Mouse (Mus musculus) forebrain, postnatal 0 days (tissue): ENCODE results near the gene Fbxl4. TPM values are rescaled to one million over a fixed set of nuclear protein-coding genes. Genes with fewer than 3 reads are reported as not detected.
A peak's percentile ranks its signal among the peaks of the same experiment; 100 is the strongest.

Experiments used
- ATAC-seq: fragments of 200-750 bp; cut with Nextera tagmentation; 2 replicates; pipeline ENCODE4 v1.8.0; 2017; ENCODE audit warnings: mild to moderate bottlenecking, moderate library complexity
- DNase-seq: peaks from one replicate; pipeline ENCODE4 v3.0.0-alpha.2; 2015
- H3K27ac ChIP-seq: fragments of 300-500 bp; sonication (generic); 2 replicates; pipeline ENCODE4 v1.5.1; 2014; ENCODE audit warnings: low read depth, mild to moderate bottlenecking, antibody characterized with exemption, low read length, moderate library complexity, mixed read lengths
- H3K27me3 ChIP-seq: fragments of 300-500 bp; sonication (generic); 2 replicates; pipeline ENCODE4 v1.6.1; 2014; ENCODE audit warnings: mild to moderate bottlenecking, low read length, mixed read lengths; ENCODE audit not compliant: insufficient read depth
- H3K36me3 ChIP-seq: fragments of 300-500 bp; sonication (generic); 2 replicates; pipeline ENCODE4 v1.6.1; 2014; ENCODE audit warnings: mild to moderate bottlenecking, moderate library complexity; ENCODE audit not compliant: insufficient read depth
- H3K4me1 ChIP-seq: fragments of 300-500 bp; sonication (generic); 2 replicates; pipeline ENCODE4 v1.6.1; 2014; ENCODE audit warnings: antibody characterized with exemption; ENCODE audit not compliant: insufficient read depth
- H3K4me2 ChIP-seq: fragments of 300-500 bp; sonication (generic); 2 replicates; pipeline ENCODE4 v1.6.1; 2014; ENCODE audit warnings: low read depth, mild to moderate bottlenecking, moderate library complexity
- H3K4me3 ChIP-seq: fragments of 300-500 bp; sonication (generic); 2 replicates; pipeline ENCODE4 v1.5.1; 2014; ENCODE audit warnings: low read depth, low read length, mixed read lengths
- H3K9ac ChIP-seq: fragments of 300-500 bp; sonication (generic); 2 replicates; pipeline ENCODE4 v1.6.1; 2014; ENCODE audit warnings: mild to moderate bottlenecking
- H3K9me3 ChIP-seq: fragments of 300-500 bp; sonication (generic); 2 replicates; pipeline ENCODE4 v1.6.1; 2016; ENCODE audit warnings: low read length
- CTCF ChIP-seq: sonication (generic); IDR thresholded peaks from 2 replicates; pipeline ENCODE4 v1.5.1; 2016; ENCODE audit warnings: antibody characterized with exemption, control low read depth, low read depth
- WGBS: fragments of 180-500 bp; shearing (Covaris S2); extraction: QIAGEN DNeasy Blood & Tissue Kit; methylation state at CpG from one replicate; pipeline ENCODE4 v1.1.7; 2014; 5-methylcytosine and 5-hydroxymethylcytosine counted together
- polyA plus RNA-seq: library from polyadenylated mRNA; unstranded; fragments of >200 nt; fragmentation: Nextera tagmentation; extraction: Ambion mirVana; gene quantifications from 2 replicates; pipeline ENCODE4 v1.2.1, GENCODE M21; 2015
- total RNA-seq: library from RNA; depleted of rRNA; stranded (reverse); fragments of >200 nt; gene quantifications from 2 replicates; pipeline ENCODE4 v1.2.3, GENCODE M21; 2014

Fbxl4 gene
- total and polyA plus RNA-seq, 2 experiments from 2014 or later: 13.7 to 26.0 TPM

DNA sequence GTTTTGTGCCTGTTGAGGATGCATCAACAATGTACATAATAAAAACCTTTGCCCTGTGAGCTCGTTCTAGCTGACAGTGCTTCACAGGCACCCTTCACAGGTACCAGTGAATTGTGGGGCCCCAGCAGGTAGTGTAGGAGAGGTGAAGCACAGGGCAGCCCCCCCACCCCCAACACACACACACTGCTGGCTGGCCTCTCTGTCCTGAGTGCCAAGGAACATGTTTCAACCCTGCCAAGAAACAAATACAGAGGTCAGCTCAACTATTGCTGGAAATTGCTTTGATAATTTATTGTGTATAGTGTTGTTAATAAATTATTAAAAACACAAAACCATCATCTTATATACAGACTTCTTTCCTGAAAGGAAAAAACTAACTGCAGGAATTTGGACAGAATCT is 21.2 kb downstream of the Fbxl4 start:
- 53% methylated on average over 1 of the region's 1 CpGs for WGBS
- Histone ChIP-seq H3K27ac (no peak overlapping the region), H3K4me2 (no peak overlapping the region), H3K9me3 (no peaks in the 10 kb centered on the region), H3K4me1 (no peaks in the 10 kb centered on the region), H3K9ac (no peak overlapping the region), H3K27me3 (no peaks in the 10 kb centered on the region), H3K4me3 (no peak overlapping the region), H3K36me3 (0 out of 2 replicates have a peak, but pooled peaks cover 5% of the 10 kb centered on the region)
- no peak for TF ChIP-seq CTCF
- ATAC-seq (no peak), DNase-seq (no peak)

DNA sequence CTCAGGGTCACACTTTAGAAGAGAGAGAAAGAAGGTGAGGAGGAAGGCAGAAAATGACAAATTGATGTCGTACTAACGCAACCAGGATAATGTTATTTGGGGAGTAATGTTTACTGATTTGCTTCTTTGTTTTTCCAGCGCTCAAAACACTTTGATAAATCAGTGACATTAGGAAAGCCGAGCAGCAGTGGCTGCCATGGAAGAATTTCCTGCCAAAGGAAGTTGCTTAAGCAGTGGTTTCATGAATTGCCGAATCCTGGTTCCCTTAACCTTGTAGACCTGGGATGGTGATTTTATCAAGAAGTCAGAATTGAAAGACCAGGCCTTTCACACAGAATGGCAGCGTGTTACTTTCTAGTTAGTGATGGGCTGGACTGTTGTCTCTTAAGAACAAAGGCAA is 23.3 kb downstream of the Fbxl4 start:
- H3K4me2 ChIP-seq: no peak overlapping the region
- no peaks in the 10 kb centered on the region for H3K9me3 ChIP-seq
- no peaks in the 10 kb centered on the region for H3K4me1 ChIP-seq
- ATAC-seq: no peak
- H3K27me3 ChIP-seq: no peaks in the 10 kb centered on the region
- TF ChIP-seq CTCF: no peak
- no peak overlapping the region for H3K9ac ChIP-seq
- no peak for DNase-seq
- H3K36me3 ChIP-seq: 0 out of 2 replicates have a peak, but pooled peaks cover 5% of the 10 kb centered on the region
- no peak overlapping the region for H3K4me3 ChIP-seq
- WGBS: 86% methylated on average over 6 of the region's 6 CpGs
- no peak overlapping the region for H3K27ac ChIP-seq

DNA sequence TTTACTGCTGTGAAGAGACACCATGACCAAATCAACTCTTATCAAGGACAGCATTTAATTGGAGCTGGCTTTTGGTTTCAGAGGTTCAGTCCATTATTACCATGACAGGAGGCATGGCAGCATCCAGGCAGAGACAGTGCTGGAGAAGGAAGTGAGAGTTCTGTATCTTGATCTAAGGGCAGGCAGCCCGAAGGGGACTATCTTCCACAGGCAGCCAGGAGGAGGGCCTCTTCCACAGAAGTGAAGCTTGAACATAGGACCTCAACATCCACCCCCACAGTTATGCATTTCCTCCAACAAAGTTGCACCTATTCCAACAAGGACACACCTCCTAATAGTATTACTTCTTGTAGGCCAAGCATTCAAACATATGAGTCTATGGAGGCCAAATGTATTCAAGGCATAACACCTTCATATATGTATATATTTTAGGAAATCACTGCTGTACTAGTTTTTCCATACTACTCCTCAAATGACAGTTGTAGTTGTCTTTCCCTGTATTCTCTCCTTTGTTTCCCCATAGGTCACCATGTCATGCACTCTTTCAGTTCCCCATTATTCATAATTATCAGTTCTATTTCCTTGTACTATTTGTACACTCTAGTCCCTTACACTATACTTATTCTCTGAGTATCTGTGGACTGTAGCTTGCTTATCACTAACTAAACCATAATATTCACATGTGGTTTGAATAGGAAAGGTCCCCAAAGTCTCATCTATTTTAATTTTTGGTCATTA is 26.4 kb downstream of the Fbxl4 start:
- DNase-seq: no peak
- H3K27me3 ChIP-seq: no peaks in the 10 kb centered on the region
- ATAC-seq: no peak
- H3K9me3 ChIP-seq: no peaks in the 10 kb centered on the region
- 97% methylated on average over 1 of the region's 1 CpGs for WGBS
- H3K27ac ChIP-seq: no peak overlapping the region
- H3K4me2 ChIP-seq: no peak overlapping the region
- H3K4me3 ChIP-seq: no peak overlapping the region
- no peak for TF ChIP-seq CTCF
- no peak overlapping the region for H3K9ac ChIP-seq
- no peaks in the 10 kb centered on the region for H3K36me3 ChIP-seq
- no peaks in the 10 kb centered on the region for H3K4me1 ChIP-seq

DNA sequence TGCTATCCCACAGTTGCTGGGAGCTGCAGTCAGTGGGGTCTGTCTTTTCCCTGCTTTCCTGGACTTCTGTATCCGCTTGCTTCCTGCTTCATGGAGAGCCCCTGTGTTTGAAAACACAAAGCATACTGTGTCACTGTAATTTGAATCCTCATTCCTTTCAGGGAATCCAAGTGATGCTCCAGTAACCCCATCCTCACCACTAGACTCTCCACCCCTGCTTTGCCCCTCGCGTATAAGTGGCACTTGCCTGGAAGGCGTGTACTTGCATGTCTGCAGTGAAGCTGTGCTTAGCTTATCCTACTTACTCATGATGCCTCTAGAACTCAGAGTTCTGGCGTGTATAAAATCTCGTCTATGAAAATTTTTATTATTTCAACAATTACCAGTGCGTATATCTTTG is 32.7 kb downstream of the Fbxl4 start:
- H3K9ac ChIP-seq: no peak overlapping the region
- H3K9me3 ChIP-seq: no peaks in the 10 kb centered on the region
- DNase-seq: no peak
- H3K4me1 ChIP-seq: no peaks in the 10 kb centered on the region
- WGBS: 68% methylated on average over 7 of the region's 7 CpGs
- H3K36me3 ChIP-seq: no peaks in the 10 kb centered on the region
- ATAC-seq: no peak
- no peak for TF ChIP-seq CTCF
- no peak overlapping the region for H3K4me2 ChIP-seq
- H3K4me3 ChIP-seq: no peak overlapping the region
- H3K27me3 ChIP-seq: no peaks in the 10 kb centered on the region
- no peak overlapping the region for H3K27ac ChIP-seq

DNA sequence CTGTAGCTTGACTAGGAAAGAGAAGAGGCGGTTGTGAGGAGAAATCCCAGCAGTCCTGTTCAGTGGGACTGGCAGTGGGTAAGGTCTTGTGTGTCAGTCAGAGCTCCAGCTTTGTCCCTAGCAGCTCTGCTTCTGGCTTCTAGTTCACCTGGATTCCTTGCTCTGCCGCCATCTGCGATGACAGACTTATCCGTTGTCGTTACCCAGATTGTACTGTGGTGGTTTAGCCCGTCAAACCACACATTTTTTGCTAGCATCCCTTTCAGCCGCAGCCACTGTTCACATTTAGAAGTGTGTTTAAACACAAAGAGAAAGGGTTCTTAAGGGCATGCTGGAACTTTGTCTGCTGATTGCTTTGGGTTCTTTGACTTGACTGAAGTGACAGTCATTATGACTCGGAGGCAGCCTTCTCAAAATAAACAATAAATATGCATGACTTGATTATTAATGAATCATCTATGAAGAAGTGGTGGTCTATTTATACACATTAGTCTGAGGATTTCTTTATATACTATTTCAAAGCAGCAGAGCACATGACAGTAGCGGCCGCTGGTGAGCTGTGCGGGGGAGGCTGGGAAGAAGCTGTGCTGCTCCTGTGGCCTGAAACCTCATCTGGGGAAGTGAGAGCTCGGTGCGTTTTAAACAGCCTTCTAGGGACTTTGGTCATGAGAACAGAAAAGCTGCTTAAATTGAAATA is 35.6 kb downstream of the Fbxl4 start:
- ATAC-seq (peak; percentile 73), DNase-seq (peak; percentile 35)
- Histone ChIP-seq H3K9ac (no peak overlapping the region), H3K9me3 (no peaks in the 10 kb centered on the region), H3K4me2 (peak overlapping the region; percentile 11), H3K27ac (no peak overlapping the region), H3K36me3 (no peaks in the 10 kb centered on the region; the same call in 1 of the 2 replicates), H3K4me1 (no peaks in the 10 kb centered on the region), H3K4me3 (no peak overlapping the region), H3K27me3 (no peaks in the 10 kb centered on the region)
- TF ChIP-seq CTCF: no peak
- 38% methylated on average over 13 of the region's 13 CpGs for WGBS

DNA sequence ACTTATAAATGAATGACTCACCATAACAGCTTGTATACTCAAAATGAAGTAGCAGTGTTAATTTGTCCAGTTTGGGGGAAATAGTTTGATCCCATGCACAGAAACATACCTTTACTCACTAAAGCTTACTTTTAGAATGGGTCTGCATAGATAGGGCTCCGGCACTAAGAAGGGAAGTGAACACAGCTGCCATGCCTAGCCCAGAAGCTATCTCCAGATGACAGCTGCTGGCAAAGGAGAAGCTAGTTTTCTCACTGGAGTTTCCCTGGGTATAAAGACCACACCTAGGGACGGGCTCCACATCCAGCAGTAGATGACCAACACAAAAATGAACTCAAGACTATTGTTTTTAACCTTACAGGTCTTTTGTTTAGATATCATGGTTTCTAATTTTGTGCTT is 38.1 kb downstream of the Fbxl4 start:
- no peak overlapping the region for H3K9ac ChIP-seq
- 83% methylated on average over 2 of the region's 2 CpGs for WGBS
- no peak for DNase-seq
- H3K4me2 ChIP-seq: no peak overlapping the region
- no peaks in the 10 kb centered on the region for H3K4me1 ChIP-seq
- ATAC-seq: no peak
- no peak overlapping the region for H3K4me3 ChIP-seq
- no peaks in the 10 kb centered on the region for H3K27me3 ChIP-seq
- TF ChIP-seq CTCF: no peak
- no peaks in the 10 kb centered on the region for H3K9me3 ChIP-seq
- H3K27ac ChIP-seq: no peak overlapping the region
- no peaks in the 10 kb centered on the region; the same call in 1 of the 2 replicates for H3K36me3 ChIP-seq

DNA sequence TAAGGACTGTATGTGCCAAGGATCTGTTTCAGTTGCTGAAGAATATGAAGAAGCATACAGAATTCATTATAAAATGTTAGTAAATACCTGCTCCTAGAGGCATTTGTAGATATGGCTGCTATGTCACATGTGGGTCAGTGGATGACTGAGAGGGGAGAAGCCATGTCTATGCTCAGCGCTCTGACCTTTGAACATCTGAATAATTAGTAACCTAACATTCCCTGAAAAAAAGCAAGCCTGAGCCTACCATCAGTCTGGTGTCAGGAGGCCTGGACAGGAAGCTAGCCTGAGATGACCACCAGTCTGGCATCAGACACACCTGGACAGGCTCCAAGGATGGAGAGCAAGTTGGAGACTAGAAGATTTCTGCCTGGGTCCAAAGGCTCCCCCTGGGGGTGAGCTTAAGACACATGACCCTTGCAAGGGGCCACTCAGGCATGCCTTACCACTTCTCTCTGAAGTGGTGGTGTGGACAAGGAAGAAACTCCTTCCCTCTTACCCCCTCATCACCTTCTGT is 39.2 kb downstream of the Fbxl4 start:
- Histone ChIP-seq H3K4me2 (no peak overlapping the region), H3K27ac (no peak overlapping the region), H3K27me3 (no peaks in the 10 kb centered on the region), H3K9ac (no peak overlapping the region), H3K9me3 (no peaks in the 10 kb centered on the region), H3K36me3 (no peaks in the 10 kb centered on the region; the same call in 1 of the 2 replicates), H3K4me3 (no peak overlapping the region), H3K4me1 (no peaks in the 10 kb centered on the region)
- no peak for DNase-seq
- WGBS: 95% methylated on average over 1 of the region's 1 CpGs
- no peak for ATAC-seq
- TF ChIP-seq CTCF: no peak
